9 mouse cellular contexts compared by ENCODE assay signal in the genomic region with DNA sequence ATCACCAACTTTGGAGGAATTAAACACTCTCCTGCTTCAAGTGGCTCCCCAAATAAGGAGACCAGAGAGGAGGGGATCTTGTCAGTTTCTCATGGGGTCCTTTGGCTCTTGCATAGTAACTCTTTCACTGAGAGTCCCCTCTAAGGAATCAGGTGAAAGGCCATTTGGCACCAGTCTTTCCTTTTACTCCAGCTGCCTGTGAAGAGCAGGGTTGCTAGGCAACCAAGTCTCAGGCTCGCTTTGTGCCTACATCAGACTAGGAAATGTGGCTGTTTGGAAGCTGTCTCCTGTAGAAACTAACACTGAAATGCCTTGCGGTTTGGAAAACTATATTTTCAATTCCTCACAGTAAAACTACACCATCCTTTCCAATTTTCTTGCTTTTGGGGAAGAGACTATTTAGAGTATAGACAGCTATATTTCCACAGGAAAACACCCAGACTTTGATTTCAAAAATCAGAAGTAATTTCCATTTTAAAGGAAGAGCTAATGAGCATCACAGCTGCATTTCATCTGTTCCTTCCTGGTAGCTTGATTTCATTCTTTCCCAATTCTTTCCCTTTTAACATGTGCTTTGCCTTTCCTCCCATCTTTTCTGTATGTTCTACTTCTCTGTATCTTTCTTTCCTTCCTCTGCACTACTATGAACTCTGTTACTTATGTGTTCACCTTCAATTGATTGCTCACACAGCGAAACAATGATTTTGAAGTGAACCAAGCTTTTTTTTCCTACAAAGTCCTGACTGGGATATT.
DNase-seq lines count a peak whose midpoint lies in the region; ATAC-seq lines count a peak whose summit lies in the region.
"Had no signal": no experiment of that assay in that cellular context is flagged by ENCODE, and none has a peak within 500 bp of the region (broad histone marks: within the 10 kb centered on the region; RNA-seq: fewer than 3 reads in every experiment).

No protein-coding gene starts in this region.

- H3K27ac ChIP-seq in hindbrain, embryonic 15.5 days (replicated peaks), result peak overlapping the region; percentile 87
- H3K27ac ChIP-seq in limb, embryonic 13.5 days, result peak overlapping the region; percentile 48; the same call in 1 of the 2 replicates

- H3K4me1 ChIP-seq in hindbrain, embryonic 15.5 days (replicated peaks), result peaks cover 30% of the 10 kb centered on the region
- peaks cover 28% of the 10 kb centered on the region for H3K4me1 ChIP-seq in limb, embryonic 13.5 days

- H3K4me3 ChIP-seq in hindbrain, embryonic 15.5 days, result no peak overlapping the region
- no peak overlapping the region for H3K4me3 ChIP-seq in limb, embryonic 13.5 days

- H3K9me3 ChIP-seq in hindbrain, embryonic 15.5 days, result no peaks in the 10 kb centered on the region
- H3K9me3 ChIP-seq in limb, embryonic 13.5 days, result no peaks in the 10 kb centered on the region

- H3K9ac ChIP-seq in hindbrain, embryonic 15.5 days, result no peak overlapping the region
- no peak overlapping the region for H3K9ac ChIP-seq in limb, embryonic 13.5 days

- no peaks in the 10 kb centered on the region for H3K36me3 ChIP-seq in hindbrain, embryonic 15.5 days
- H3K36me3 ChIP-seq in limb, embryonic 13.5 days, result no peaks in the 10 kb centered on the region

- DNase-seq in R1 (ENCODE audit: low read depth, low spot score), result peak; percentile 59
- DNase-seq in embryo, embryonic 9.5 days (ENCODE audit: extremely low spot score), result peak; percentile 57
- peak; percentile 74 for DNase-seq in telencephalon, adult 2 months (ENCODE audit: low read depth, low spot score)
- no peak for DNase-seq in urinary bladder, postnatal 14 days (ENCODE audit: low spot score)
- no peak for DNase-seq in heart, adult 9 months (ENCODE audit: low spot score in 2 of 2)
- DNase-seq in B cell, adult 2 months, result no peak

- ATAC-seq in hindbrain, embryonic 15.5 days (ENCODE audit: low FRiP score, low read depth), result peak; percentile 97
- peak; percentile 85; the same call in 1 of the 2 replicates for ATAC-seq in limb, embryonic 13.5 days (ENCODE audit: low FRiP score, low read depth)
- ATAC-seq: Patski had no signal

- peak overlapping the region; percentile 40 for H3K4me2 ChIP-seq in hindbrain, embryonic 15.5 days
- H3K4me2 ChIP-seq in limb, embryonic 13.5 days (replicated peaks), result peak overlapping the region; percentile 11

- H3K27me3 ChIP-seq in hindbrain, embryonic 15.5 days, result no peaks in the 10 kb centered on the region
- no peaks in the 10 kb centered on the region for H3K27me3 ChIP-seq in limb, embryonic 13.5 days
- H3K27me3 ChIP-seq: Patski had no signal

- WGBS in hindbrain, embryonic 15.5 days, result 12% methylated on average over 3 of the region's 3 CpGs
- WGBS in limb, embryonic 13.5 days, result 18% methylated on average over 3 of the region's 3 CpGs

Comparison
In these comparisons a context has a peak if more than half of its experiments do, and no peak if none do; other contexts are left out.
1. DNase-seq: peak in R1 (single experiment), embryo, embryonic 9.5 days (single experiment) and telencephalon, adult 2 months (single experiment); none in urinary bladder, postnatal 14 days (single experiment), heart, adult 9 months (0 of 2) and B cell, adult 2 months (0 of 2).